ENCODE assay signal across 8 mouse cellular contexts in genomic region chr5:48345095-48345982, GRCm38 (mm10). TPM values are rescaled to one million over a fixed set of nuclear protein-coding genes. Genes with fewer than 3 reads are reported as not detected.
A peak's percentile ranks its signal among the peaks of the same experiment; 100 is the strongest.
DNase-seq lines count a peak whose midpoint lies in the region; ATAC-seq and TF ChIP-seq lines count a peak whose summit lies in the region.

No protein-coding gene starts in this region.

- H3K4me2 ChIP-seq in stomach, postnatal 0 days (replicated peaks; ENCODE audit: low read depth): no peak overlapping the region

- H3K9ac ChIP-seq in stomach, postnatal 0 days (ENCODE audit: low read length): no peak overlapping the region

- no peak overlapping the region for H3K4me3 ChIP-seq in gastrocnemius, adult 2 months
- H3K4me3 ChIP-seq in stomach, postnatal 0 days (ENCODE audit: low read depth, low read length): no peak overlapping the region

- H3K9me3 ChIP-seq in stomach, postnatal 0 days (ENCODE audit: control insufficient read depth, low read length): no peaks in the 10 kb centered on the region

- no peak for DNase-seq in gastrocnemius, adult 2 months
- DNase-seq in gastrocnemius, postnatal 4 days (ENCODE audit: low spot score in 2 of 2): no peak
- DNase-seq in 3T3-L1 (ENCODE audit: low read depth, low spot score): peak; percentile 84
- peak; percentile 82 for DNase-seq in embryo, embryonic 10.5 days (ENCODE audit: low spot score)
- DNase-seq in kidney, postnatal 14 days: peak; percentile 7
- DNase-seq in stomach, postnatal 0 days (ENCODE audit: low spot score): no peak
- no peak for DNase-seq in urinary bladder, postnatal 25 days (ENCODE audit: low spot score)
- DNase-seq in thymus, postnatal 10 days (ENCODE audit: low spot score in 2 of 2): no peak

- no peak overlapping the region for H3K27ac ChIP-seq in gastrocnemius, adult 2 months
- H3K27ac ChIP-seq in stomach, postnatal 0 days (replicated peaks): no peak overlapping the region

- WGBS in stomach, postnatal 0 days: 20% methylated on average over 5 of the region's 5 CpGs

- intact Hi-C loops in gastrocnemius, adult 2 months (cut with DNase I): no loop called here

- TF ChIP-seq CTCF in gastrocnemius, adult 2 months (IDR thresholded peaks at IDR 0.05): peak; percentile 67
- peak; percentile 77 for TF ChIP-seq CTCF in stomach, postnatal 0 days (IDR thresholded peaks at IDR 0.05; ENCODE audit: low read depth)

- no peak for TF ChIP-seq EP300 in stomach, postnatal 0 days (optimal IDR thresholded peaks at IDR 0.05)

- H3K36me3 ChIP-seq in stomach, postnatal 0 days (ENCODE audit: control insufficient read depth, insufficient read depth, low read length): no peaks in the 10 kb centered on the region

- H3K4me1 ChIP-seq in stomach, postnatal 0 days (replicated peaks; ENCODE audit: control insufficient read depth, insufficient read depth): no peaks in the 10 kb centered on the region

- H3K27me3 ChIP-seq in stomach, postnatal 0 days (ENCODE audit: control insufficient read depth, insufficient read depth, low read length): no peaks in the 10 kb centered on the region

- peak; percentile 74; the same call in 1 of the 2 replicates for ATAC-seq in stomach, postnatal 0 days (ENCODE audit: low FRiP score, low TSS enrichment)

RNA-seq across cellular contexts. Expression of gene 5730480H06Rik, which starts 17.6 kb away (rescaled TPM):
- 1 to 10 TPM; 3.5 to 4.2 TPM for total RNA-seq in gastrocnemius, adult 2 months (2021)
- total RNA-seq in gastrocnemius, postnatal 4 days (2021): 10 to 100 TPM; 13.1 to 20.2 TPM
- 11.1 and 13.0 TPM in 2 replicates for polyA plus RNA-seq in stomach, postnatal 0 days (2015; fragmentation: Nextera tagmentation; extraction: Ambion mirVana)

Comparison
In these comparisons a context has a peak if more than half of its experiments do, and no peak if none do; other contexts are left out.
1. DNase-seq: peak in 3T3-L1 (single experiment), embryo, embryonic 10.5 days (single experiment) and kidney, postnatal 14 days (single experiment); none in gastrocnemius, adult 2 months (single experiment), gastrocnemius, postnatal 4 days (0 of 2), stomach, postnatal 0 days (single experiment), urinary bladder, postnatal 25 days (single experiment) and thymus, postnatal 10 days (0 of 2).